Mouse (Mus musculus) ES-CJ7 (cell line): ENCODE measurements around the gene Gipc2.
A peak's percentile ranks its signal among the peaks of the same experiment; 100 is the strongest.

Source experiments
- DNase-seq: peaks from one replicate; pipeline ENCODE4 v3.0.0; 2011; ENCODE audit warnings: low read depth, low spot score

Gipc2 gene

GRCm38 (mm10) chr3:152166099-152166423, at the start of gene Gipc2:
Gipc2 (minus strand) TSS chr3:152166230.
- DNase-seq, result peak; percentile 57

GRCm38 (mm10) chr3:152213416-152213815, 47.4 kb upstream of the Gipc2 start:
- no peak for DNase-seq

DNA sequence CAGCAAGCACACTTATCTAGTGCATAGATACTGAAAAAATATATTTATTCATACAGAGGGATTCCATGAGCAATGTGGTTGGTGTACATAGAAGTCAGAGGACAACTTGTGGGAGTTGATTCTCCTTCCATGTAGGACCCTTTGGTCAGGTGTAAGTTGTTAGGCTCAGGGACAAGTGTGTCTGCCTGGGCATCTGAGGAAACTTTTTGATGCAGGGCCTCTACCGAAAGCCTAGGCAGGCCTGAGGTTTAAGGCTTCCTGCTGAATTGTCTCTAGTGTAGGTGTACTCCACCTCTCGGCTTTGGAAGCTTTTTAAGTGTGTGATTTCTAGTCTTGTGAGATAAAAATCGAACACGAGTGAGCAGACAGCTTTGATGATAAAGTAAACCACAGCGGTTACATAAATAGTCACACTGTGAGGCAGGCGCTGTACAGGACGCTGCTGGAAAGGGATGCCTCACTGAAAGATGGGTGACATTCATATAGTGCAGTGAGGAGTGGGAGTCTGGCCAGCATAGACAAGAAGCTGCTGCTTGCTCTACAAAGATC, 45.8 kb upstream of the Gipc2 start:
- DNase-seq, result no peak

DNA sequence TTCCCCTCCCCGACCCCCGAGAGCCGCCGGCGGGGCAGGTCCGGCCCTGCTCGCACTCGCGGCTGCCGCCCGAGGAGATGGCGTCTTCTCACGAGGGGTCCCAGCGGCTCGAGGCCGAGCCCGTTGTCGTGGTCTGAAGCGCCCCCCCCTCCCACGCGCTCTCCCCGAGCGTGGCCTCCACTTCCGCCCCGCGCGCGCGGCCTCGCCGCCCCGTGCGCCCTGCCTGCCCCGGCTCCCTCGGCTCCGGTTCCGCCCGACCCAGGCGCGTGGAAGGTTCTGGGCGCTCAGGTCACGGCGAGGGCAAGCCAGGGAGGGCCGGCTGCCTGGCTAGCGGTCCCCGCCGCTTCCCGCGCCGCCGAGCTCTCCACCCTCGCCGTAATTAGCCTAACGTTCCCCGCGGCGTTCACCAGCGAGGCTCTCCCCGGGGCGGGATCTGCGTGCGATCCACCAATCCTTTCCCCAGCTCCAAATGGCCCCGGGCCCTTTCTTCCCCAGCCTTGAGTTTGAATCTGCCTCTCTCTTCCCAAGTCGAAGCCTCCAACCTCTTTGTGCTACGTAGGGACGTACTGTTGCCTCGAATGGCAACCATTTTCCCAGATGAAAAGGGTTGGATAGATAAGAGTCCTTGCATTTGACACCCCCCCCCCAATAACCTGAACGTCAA, 44.8 kb upstream of the Gipc2 start:
- DNase-seq, result peak; percentile 76

GRCm38 (mm10) chr3:152209967-152210634, 44.1 kb upstream of the Gipc2 start, which contains the start of the genes Dnajb4 and Fubp1:
Dnajb4 (minus strand) TSS chr3:152210302.
Fubp1 (plus strand) TSS chr3:152210422.
- DNase-seq, result peak; percentile 98

GRCm38 (mm10) chr3:152209177-152209966, 43.3 kb upstream of the Gipc2 start:
- DNase-seq, result peak; percentile 64

GRCm38 (mm10) chr3:152208096-152208885, 42.3 kb upstream of the Gipc2 start:
- no peak for DNase-seq

DNA sequence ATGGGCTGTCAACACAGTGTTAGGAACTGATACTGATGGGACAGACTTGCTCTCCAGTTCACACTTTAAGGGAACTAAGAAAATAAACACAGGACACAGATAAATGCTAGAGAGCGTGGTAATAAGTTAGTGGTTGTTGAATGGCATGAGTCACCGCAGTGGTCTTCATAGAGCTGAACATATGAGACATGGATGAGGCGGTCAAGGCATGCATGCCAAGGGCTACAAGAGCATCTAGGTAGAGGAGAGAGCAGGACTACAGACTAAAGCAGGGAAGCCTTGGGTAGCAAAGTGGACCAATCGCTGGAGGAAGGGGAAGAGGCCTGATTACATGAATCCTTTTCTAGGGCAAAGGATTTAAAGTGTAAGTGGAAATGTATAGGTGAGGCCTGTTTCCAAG, 41.1 kb upstream of the Gipc2 start:
- DNase-seq, result no peak

- no peak for DNase-seq
Measured at GRCm38 (mm10) chr3:152204577-152204976, 38.5 kb upstream of the Gipc2 start.

GRCm38 (mm10) chr3:152203996-152204395, 38.0 kb upstream of the Gipc2 start:
- DNase-seq, result no peak

DNA sequence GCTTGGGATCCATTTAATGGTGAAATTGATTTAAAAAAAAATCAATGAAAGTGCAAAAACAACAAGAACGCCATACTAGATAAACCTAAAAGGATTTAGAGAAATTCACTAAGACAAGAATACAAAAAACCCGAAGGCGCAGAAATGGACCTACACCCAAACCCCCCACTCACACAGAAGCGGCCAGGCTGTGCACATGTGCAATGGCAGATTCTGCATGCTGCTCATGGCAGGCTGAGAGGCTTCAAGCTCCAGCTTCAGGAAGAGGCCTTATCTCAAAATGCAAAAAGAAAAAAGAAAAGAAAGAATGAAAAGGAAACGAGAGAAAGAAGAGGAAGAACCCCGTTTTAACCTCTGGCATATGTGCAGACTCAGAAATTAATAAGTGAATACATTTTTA, 37.4 kb upstream of the Gipc2 start:
- DNase-seq, result no peak

DNA sequence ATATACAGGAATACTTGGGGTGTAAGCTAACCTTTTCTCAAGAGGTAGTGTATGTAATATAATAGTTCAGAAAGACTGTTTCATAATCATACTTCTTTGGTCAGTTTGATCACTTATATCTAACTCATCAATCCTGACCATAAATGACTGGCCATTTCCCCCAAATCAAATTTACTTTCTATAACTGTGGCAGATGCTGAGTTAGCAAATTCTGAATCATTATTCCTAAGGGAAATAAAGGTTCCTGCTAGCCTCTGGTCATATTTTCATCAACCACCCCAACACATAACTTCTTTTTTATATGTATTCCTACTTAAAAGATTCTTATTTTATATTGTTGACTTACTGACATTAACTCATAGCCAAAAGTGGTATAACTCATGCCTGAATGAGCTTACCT, 36.9 kb upstream of the Gipc2 start:
- no peak for DNase-seq

GRCm38 (mm10) chr3:152201651-152202050, 35.6 kb upstream of the Gipc2 start:
- DNase-seq, result no peak

DNA sequence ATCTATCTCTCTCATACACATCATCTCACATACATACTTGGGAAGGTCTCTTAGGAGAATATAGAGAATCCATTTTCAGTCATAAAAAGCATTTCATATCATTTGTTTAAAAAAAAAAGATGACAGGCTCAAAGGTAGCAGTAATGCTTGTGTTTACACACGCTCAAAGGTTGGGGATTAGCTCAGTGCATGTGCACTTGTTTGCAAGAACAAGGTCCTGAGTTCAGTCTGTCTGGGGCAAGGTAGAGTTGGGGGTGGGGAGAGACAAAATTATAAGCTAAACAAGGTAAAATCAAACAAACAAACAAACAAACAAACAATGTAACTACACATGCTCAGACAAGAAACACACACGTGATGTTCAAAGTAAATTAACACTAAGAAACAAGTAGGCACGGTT, 35.2 kb upstream of the Gipc2 start:
- DNase-seq, result no peak

DNA sequence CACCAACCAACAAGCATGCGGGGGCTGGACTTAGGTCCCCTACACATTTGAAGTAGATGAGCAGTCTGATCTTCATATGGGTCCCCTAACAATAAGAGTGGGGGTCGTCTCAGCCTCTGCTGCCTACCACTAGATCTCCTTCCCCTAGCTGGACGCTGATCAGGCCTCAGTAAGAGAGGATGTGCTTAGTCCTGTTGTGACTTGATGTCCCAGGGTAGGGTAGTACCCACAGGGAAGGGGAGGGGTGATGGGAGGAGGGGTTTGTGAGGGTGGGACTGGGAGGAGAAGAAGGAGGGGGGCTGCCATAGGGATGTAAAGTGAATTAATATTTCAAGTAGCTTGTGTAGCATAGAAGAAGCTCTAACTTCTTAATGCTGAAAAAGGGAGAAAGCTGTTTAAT, 33.1 kb upstream of the Gipc2 start:
- DNase-seq, result no peak

- DNase-seq, result peak; percentile 73
Measured at GRCm38 (mm10) chr3:152197246-152197645, 31.2 kb upstream of the Gipc2 start.

DNA sequence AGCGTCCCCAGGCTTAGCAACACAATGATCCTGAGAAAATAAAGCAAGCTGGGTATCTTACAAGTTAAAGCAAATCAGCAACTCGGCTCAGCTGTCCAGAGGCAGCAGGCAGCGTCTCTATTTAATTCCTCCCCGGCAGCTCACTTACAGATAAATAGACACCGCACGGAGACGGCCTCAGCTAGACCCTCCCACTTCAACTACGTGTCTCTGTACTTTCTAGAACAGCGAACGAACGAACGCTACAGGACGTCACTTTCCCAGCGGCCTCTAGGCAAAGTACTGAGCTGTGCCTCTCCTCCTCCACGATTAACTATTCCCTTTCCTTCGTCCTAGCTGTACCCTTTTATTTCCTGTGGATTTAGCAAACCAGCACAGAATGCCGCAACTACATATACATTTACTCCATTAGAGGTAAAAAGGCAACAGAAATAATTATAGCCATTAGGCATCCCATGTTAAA, 27.6 kb upstream of the Gipc2 start:
- DNase-seq, result peak; percentile 88

- DNase-seq, result no peak
Measured at GRCm38 (mm10) chr3:152193177-152193576, 27.1 kb upstream of the Gipc2 start.

- no peak for DNase-seq
Measured at GRCm38 (mm10) chr3:152192238-152192931, 26.4 kb upstream of the Gipc2 start.

DNA sequence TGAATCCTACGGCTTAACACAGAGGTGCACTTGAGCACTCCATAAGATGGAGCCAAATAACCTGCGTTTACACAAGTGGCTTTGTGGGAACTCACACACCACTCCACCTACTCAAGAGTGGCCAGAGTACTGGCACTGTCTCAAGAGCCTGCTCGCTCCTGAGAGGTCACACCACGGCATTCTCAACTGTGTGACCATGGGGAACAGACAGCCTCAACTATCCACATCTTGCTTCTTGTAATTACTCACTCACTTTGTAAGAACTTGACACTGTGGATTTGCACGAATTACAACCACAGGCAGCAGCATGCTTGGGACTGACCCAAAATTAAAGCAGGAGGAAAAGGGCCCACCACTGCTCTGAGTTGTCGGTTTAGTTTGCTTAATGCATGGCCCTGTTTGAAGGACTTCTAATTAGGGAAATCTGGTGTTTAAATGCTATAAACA, 25.8 kb upstream of the Gipc2 start:
- no peak for DNase-seq
